Mouse (Mus musculus): ENCODE measurements around the gene St7. TPM values are rescaled to one million over a fixed set of nuclear protein-coding genes. Genes with fewer than 3 reads are reported as not detected.

The St7 gene
- polyA plus RNA-seq, 1 experiment, result 23.8 TPM

DNA sequence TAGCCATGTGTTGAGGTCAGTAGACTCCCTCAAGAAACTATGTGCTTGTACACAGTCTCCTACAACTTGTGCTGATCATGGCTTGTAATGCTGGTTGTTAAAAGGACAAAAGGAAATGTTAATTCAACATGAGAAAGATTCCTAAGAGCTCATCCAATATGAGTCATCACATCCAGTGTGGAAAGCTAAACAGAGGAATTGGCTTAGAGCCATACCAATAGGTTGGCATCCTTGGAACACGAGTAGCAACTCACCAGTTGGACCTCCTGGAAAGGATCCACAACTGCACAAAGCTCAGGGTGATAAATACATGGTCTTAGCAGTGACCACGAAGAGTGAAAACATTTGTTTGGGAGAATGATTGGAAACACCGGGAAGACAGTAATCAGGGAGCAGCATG is 230.6 kb downstream of the St7 start:
- peak in 1 of 2 experiments; percentile 76 for DNase-seq
- WGBS, result 19% methylated on average over 3 of the region's 3 CpGs
- Histone ChIP-seq H3K4me1 (ENCODE audit: control insufficient read depth, insufficient read depth, low read length) (peaks cover 15% of the 10 kb centered on the region), H3K27me3 (ENCODE audit: control insufficient read depth, insufficient read depth, low read length) (no peaks in the 10 kb centered on the region), H3K4me3 (replicated peaks; ENCODE audit: insufficient read depth, low read depth, low read length) (no peak overlapping the region), H3K27ac (ENCODE audit: insufficient read depth, low read length) (no peak overlapping the region)
- TF ChIP-seq POLR2A (IDR thresholded peaks at IDR 0.05; ENCODE audit: borderline replicate concordance, insufficient read depth, low read length), result no peak
- TF ChIP-seq CTCF (IDR thresholded peaks at IDR 0.05; ENCODE audit: borderline replicate concordance, insufficient read depth, low read depth, low read length), result no peak

DNA sequence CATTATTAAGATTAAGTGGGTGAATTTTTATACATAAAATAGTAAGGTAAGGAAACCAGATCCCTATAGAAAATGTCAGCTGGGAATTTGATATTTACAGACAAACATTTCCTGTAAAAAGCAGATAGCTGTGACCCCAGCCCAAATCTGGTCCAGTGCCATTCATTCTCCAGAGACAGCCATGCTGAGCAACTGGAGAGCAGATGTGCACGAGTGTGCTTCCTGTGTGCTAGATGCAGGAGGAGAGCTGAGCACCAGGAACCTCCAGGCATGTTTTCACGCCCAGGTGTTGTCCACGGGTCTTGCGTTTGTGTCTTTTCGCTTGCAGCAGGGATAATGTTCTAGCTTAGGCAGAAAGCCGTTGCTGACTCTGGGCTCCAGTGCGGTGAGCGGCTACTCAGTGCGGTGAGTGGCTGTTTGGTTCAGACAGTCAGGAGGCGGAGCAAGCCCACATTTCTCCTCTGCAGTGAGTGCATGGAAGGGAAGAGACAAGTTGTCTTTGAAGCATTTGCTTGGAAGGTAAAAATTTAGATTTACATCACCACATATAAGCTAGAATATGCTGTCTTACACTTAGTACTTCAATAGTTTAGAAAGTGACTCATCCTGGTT is 231.3 kb downstream of the St7 start:
- Histone ChIP-seq H3K27ac (ENCODE audit: insufficient read depth, low read length) (no peak overlapping the region), H3K4me1 (ENCODE audit: control insufficient read depth, insufficient read depth, low read length) (peaks cover 15% of the 10 kb centered on the region)
- DNase-seq, result no peak

DNA sequence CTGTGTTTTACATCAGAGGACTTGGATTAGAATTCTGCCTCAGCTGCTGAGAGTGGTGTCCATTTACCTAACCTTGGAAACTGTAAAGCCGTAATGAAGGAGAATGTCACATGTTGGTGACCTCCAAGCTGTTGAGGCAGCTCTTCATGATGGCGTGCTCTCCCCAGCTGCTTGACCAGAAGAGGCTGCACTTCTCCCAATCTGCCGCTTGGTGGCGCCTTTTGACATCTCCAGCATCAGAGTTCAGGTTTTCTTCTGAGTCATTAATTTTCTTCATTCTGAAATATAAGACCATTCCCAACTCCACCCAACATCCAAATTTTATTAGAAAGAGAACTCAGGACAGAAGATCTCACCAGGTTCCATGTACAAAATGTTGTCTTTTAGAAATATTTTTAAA is 232.5 kb downstream of the St7 start:
- H3K4me1 ChIP-seq (ENCODE audit: control insufficient read depth, insufficient read depth, low read length), result peaks cover 15% of the 10 kb centered on the region
- DNase-seq, result no peak
- H3K27me3 ChIP-seq (ENCODE audit: control insufficient read depth, insufficient read depth, low read length), result no peaks in the 10 kb centered on the region
- H3K27ac ChIP-seq (ENCODE audit: insufficient read depth, low read length), result no peak overlapping the region
- no peak for TF ChIP-seq POLR2A (IDR thresholded peaks at IDR 0.05; ENCODE audit: borderline replicate concordance, insufficient read depth, low read length)
- TF ChIP-seq CTCF (IDR thresholded peaks at IDR 0.05; ENCODE audit: borderline replicate concordance, insufficient read depth, low read depth, low read length), result peak; percentile 43; the same call in 1 of the 2 replicates
- WGBS, result 59% methylated on average over 4 of the region's 4 CpGs
- H3K4me3 ChIP-seq (replicated peaks; ENCODE audit: insufficient read depth, low read depth, low read length), result no peak overlapping the region

More for the DNA sequence above, 231.3 kb downstream of the St7 start:
- WGBS, result 91% methylated on average over 10 of the region's 10 CpGs
- H3K4me3 ChIP-seq (replicated peaks; ENCODE audit: insufficient read depth, low read depth, low read length), result no peak overlapping the region
- TF ChIP-seq CTCF (IDR thresholded peaks at IDR 0.05; ENCODE audit: borderline replicate concordance, insufficient read depth, low read depth, low read length), result no peak
- no peak for TF ChIP-seq POLR2A (IDR thresholded peaks at IDR 0.05; ENCODE audit: borderline replicate concordance, insufficient read depth, low read length)
- no peaks in the 10 kb centered on the region for H3K27me3 ChIP-seq (ENCODE audit: control insufficient read depth, insufficient read depth, low read length)

DNA sequence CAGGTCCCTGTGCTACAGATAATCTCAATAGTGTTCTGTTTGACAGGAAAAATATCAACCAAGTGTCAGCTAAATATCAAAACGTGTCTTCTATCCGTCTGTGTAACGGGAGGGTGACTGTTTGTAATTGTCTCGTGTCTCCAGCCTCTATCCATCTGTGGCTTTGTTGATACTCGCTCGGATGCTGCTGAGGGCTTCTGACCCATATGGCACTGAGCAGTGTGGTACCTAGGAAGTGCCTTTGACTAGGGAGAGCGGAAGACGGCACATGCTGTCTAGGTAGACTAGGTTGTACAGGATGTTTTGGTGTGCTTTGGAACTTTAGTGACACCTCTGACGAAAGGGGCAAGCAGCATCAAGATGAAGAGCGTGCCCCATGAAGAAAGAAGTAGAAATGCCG is 235.0 kb downstream of the St7 start:
- H3K4me1 ChIP-seq (ENCODE audit: control insufficient read depth, insufficient read depth, low read length), result peaks cover 11% of the 10 kb centered on the region; the same call in 1 of the 2 replicates
- peak; percentile 38 to 50 for DNase-seq
- H3K27ac ChIP-seq (ENCODE audit: insufficient read depth, low read length), result no peak overlapping the region
- TF ChIP-seq POLR2A (IDR thresholded peaks at IDR 0.05; ENCODE audit: borderline replicate concordance, insufficient read depth, low read length), result no peak
- TF ChIP-seq CTCF (IDR thresholded peaks at IDR 0.05; ENCODE audit: borderline replicate concordance, insufficient read depth, low read depth, low read length), result no peak
- H3K4me3 ChIP-seq (replicated peaks; ENCODE audit: insufficient read depth, low read depth, low read length), result no peak overlapping the region
- no peaks in the 10 kb centered on the region for H3K27me3 ChIP-seq (ENCODE audit: control insufficient read depth, insufficient read depth, low read length)
- 32% methylated on average over 11 of the region's 11 CpGs for WGBS

DNA sequence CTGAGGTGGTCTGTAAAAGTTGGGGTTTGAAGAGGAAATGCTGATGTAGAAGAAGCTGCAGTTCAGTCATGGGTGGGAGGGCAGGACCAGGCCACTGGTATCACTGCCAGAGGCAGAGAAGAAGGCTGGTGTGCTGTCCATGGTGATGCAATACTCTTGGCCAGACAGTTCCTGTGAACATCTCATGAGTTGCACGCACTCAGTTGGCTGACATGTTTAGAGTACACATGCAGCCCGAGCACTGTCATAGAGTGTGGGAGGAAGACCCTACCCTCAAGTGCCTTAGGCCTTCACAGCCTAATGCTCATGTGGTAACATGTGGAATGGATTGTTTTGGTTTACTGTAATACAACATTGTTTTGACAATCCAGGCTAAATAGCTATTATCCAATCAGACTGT is 238.5 kb downstream of the St7 start:
- H3K4me3 ChIP-seq (replicated peaks; ENCODE audit: insufficient read depth, low read depth, low read length), result no peak overlapping the region
- 96% methylated on average over 2 of the region's 2 CpGs for WGBS
- TF ChIP-seq POLR2A (IDR thresholded peaks at IDR 0.05; ENCODE audit: borderline replicate concordance, insufficient read depth, low read length) (no peak), CTCF (IDR thresholded peaks at IDR 0.05; ENCODE audit: borderline replicate concordance, insufficient read depth, low read depth, low read length) (no peak)
- H3K27ac ChIP-seq (ENCODE audit: insufficient read depth, low read length), result no peak overlapping the region
- no peak for DNase-seq
- peaks cover 4% of the 10 kb centered on the region; the same call in 1 of the 2 replicates for H3K4me1 ChIP-seq (ENCODE audit: control insufficient read depth, insufficient read depth, low read length)
- no peaks in the 10 kb centered on the region for H3K27me3 ChIP-seq (ENCODE audit: control insufficient read depth, insufficient read depth, low read length)

DNA sequence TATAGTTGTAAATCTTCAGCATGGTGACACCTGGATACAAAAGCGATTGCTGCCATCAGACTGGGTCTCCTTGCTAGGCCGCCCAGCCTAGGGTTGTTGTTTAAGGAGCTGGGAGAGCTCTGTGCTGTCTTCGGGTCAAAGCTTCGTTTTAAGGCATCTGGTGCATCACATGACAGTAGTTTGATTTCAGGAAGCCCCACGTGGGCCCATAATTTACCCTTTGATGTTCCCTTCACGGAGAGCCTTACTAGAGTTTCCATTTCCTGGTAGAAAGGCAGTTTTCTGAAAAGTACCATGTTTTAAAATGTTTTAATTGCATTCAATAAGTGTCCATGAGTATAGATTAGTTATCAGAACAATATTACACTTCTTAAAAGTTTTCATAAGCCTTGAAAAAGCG is 239.1 kb downstream of the St7 start:
- H3K4me3 ChIP-seq (replicated peaks; ENCODE audit: insufficient read depth, low read depth, low read length), result no peak overlapping the region
- no peak for TF ChIP-seq POLR2A (IDR thresholded peaks at IDR 0.05; ENCODE audit: borderline replicate concordance, insufficient read depth, low read length)
- TF ChIP-seq CTCF (IDR thresholded peaks at IDR 0.05; ENCODE audit: borderline replicate concordance, insufficient read depth, low read depth, low read length), result no peak
- DNase-seq, result no peak
- WGBS, result 89% methylated on average over 7 of the region's 7 CpGs
- H3K27ac ChIP-seq (ENCODE audit: insufficient read depth, low read length), result no peak overlapping the region
- H3K4me1 ChIP-seq (ENCODE audit: control insufficient read depth, insufficient read depth, low read length), result peaks cover 4% of the 10 kb centered on the region; the same call in 1 of the 2 replicates
- no peaks in the 10 kb centered on the region for H3K27me3 ChIP-seq (ENCODE audit: control insufficient read depth, insufficient read depth, low read length)

DNA sequence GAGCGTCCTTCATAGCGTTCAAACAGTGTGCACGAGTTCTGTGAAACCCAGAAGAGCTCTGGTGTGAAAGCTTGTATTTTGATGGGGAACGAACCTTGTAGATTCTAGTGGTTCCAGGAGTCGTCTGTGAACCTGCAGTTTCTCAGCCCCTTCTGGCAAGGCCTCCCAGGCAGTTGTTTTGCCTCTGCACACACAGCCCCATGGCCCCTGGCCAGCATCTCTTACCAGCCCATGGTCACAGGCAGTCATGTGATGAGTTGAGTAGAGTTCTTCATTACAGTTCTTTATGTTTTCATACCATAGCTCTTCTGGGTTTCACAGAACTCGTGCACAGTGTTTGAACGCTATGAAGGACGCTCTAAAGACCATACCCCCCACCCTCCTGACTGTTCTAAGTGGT is 240.1 kb downstream of the St7 start:
- TF ChIP-seq CTCF (IDR thresholded peaks at IDR 0.05; ENCODE audit: borderline replicate concordance, insufficient read depth, low read depth, low read length) (no peak), POLR2A (IDR thresholded peaks at IDR 0.05; ENCODE audit: borderline replicate concordance, insufficient read depth, low read length) (no peak)
- Histone ChIP-seq H3K27me3 (ENCODE audit: control insufficient read depth, insufficient read depth, low read length) (no peaks in the 10 kb centered on the region), H3K4me1 (ENCODE audit: control insufficient read depth, insufficient read depth, low read length) (no peaks in the 10 kb centered on the region), H3K27ac (ENCODE audit: insufficient read depth, low read length) (no peak overlapping the region), H3K4me3 (replicated peaks; ENCODE audit: insufficient read depth, low read depth, low read length) (no peak overlapping the region)
- WGBS, result 87% methylated on average over 8 of the region's 8 CpGs
- DNase-seq, result no peak

DNA sequence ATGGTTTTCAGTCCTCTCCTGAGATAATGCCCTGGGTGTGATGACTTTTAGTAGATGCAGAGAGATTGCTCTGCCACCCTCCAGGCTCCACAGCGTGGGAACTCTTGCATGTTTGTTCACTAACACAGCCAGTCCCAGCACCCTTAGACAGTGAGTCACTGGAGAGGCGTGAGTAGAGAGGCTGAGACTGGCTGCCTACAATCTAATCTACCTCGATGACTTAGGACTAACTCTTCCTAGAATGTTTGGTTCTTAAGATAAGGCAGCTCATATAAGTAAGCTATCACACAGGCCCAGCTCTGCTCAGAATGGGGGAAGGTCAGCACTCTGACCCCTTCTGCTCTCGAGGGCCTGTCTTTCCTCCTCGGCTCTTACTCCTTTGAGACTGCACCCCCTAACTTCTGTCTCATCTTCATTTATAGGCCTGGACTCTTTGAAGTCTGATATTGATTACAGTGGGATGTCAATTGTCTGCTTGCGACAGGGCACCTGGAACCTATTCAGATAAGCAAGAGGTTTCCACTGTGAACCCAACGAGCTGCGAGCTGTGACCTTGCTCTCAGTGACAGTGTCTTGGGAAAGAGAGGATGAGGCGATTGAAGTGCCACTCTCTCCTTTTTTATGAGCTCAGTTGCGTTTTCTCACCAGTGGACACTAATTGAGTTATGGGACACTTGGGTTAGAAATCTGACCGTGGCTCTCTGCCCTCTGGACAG is 246.1 kb downstream of the St7 start:
- Histone ChIP-seq H3K4me1 (ENCODE audit: control insufficient read depth, insufficient read depth, low read length) (peaks cover 3% of the 10 kb centered on the region), H3K27ac (ENCODE audit: insufficient read depth, low read length) (no peak overlapping the region), H3K4me3 (replicated peaks; ENCODE audit: insufficient read depth, low read depth, low read length) (no peak overlapping the region), H3K27me3 (ENCODE audit: control insufficient read depth, insufficient read depth, low read length) (no peaks in the 10 kb centered on the region)
- TF ChIP-seq POLR2A (IDR thresholded peaks at IDR 0.05; ENCODE audit: borderline replicate concordance, insufficient read depth, low read length) (no peak), CTCF (IDR thresholded peaks at IDR 0.05; ENCODE audit: borderline replicate concordance, insufficient read depth, low read depth, low read length) (no peak)
- 74% methylated on average over 11 of the region's 11 CpGs for WGBS
- DNase-seq, result no peak
